Mouse (Mus musculus) C2C12 (cell line): Measurements from ENCODE around the gene Wt1. TPM values are rescaled to one million over a fixed set of nuclear protein-coding genes. Genes with fewer than 3 reads are reported as not detected.

Source experiments
- H3K27me3 ChIP-seq: one replicate; pipeline ENCODE4 v1.6.1; 2011; ENCODE audit not compliant: control insufficient read depth, insufficient read depth, insufficient read length
- H3K36me3 ChIP-seq: one replicate; pipeline ENCODE4 v1.6.1; 2011; ENCODE audit not compliant: control insufficient read depth, insufficient read depth
- H3K4me3 ChIP-seq: one replicate; pipeline ENCODE4 v1.5.1; 2011; ENCODE audit warnings: mild to moderate bottlenecking, control low read depth; ENCODE audit not compliant: poor library complexity, insufficient read depth, severe bottlenecking
- H3K79me2 ChIP-seq: one replicate; pipeline ENCODE4 v1.6.1; 2011; ENCODE audit not compliant: control insufficient read depth, insufficient read depth
- H3K79me3 ChIP-seq: one replicate; pipeline ENCODE4 v1.6.1; 2011; ENCODE audit warnings: low read depth, control low read depth
- H3ac ChIP-seq: one replicate; pipeline ENCODE3; 2011; ENCODE audit warnings: low read depth; ENCODE audit not compliant: control insufficient read depth, insufficient read length
- CEBPB ChIP-seq: IDR thresholded peaks from one replicate; pipeline ENCODE4 v1.6.1; 2011; ENCODE audit warnings: low read depth, mild to moderate bottlenecking, control low read depth, moderate library complexity
- CTCF ChIP-seq: IDR thresholded peaks from one replicate; pipeline ENCODE4 v1.5.1; 2011; ENCODE audit not compliant: control insufficient read depth, insufficient read depth, insufficient read length
- FOSL1 ChIP-seq: IDR thresholded peaks from one replicate; pipeline ENCODE4 v1.8.0; 2011; ENCODE audit warnings: mild to moderate bottlenecking, low read length; ENCODE audit not compliant: poor library complexity, insufficient read depth, severe bottlenecking
- MAX ChIP-seq: IDR thresholded peaks from one replicate; pipeline ENCODE4 v1.6.1; 2011; ENCODE audit warnings: mild to moderate bottlenecking, control low read depth
- MYOD1 ChIP-seq: IDR thresholded peaks from one replicate; pipeline ENCODE4 v1.6.1; 2011; ENCODE audit warnings: low read depth; ENCODE audit not compliant: control insufficient read depth, insufficient read length
- MYOG ChIP-seq: IDR thresholded peaks from one replicate; pipeline ENCODE4 v1.6.1; 2011; ENCODE audit not compliant: control insufficient read depth, insufficient read length; ENCODE audit errors: extremely low read depth
- USF1 ChIP-seq: IDR thresholded peaks from one replicate; pipeline ENCODE4 v1.6.1; 2011; ENCODE audit warnings: low read depth, mild to moderate bottlenecking, control low read depth, moderate library complexity
- polyA plus RNA-seq: library from polyadenylated mRNA; unstranded; fragments of >200 nt; fragmentation: generic; extraction: Trizol; gene quantifications from one replicate; pipeline ENCODE4 v1.2.1, GENCODE M21; 2012; ENCODE audit warnings: missing spikeins

Gene Wt1
- polyA plus RNA-seq, 1 experiment = not detected

- Histone ChIP-seq H3K4me3 (no peak overlapping the region), H3K36me3 (no peaks in the 10 kb centered on the region), H3K27me3 (peaks cover 66% of the 10 kb centered on the region), H3K79me3 (no peaks in the 10 kb centered on the region), H3ac (no peak overlapping the region), H3K79me2 (no peaks in the 10 kb centered on the region)
- TF ChIP-seq FOSL1 (no peak), CTCF (no peak), CEBPB (no peak), MYOG (no peak), USF1 (no peak), MAX (no peak), MYOD1 (no peak)
Observed at GRCm38 (mm10) chr2:105122886-105123285, 3.4 kb upstream of the Wt1 start.

GRCm38 (mm10) chr2:105123431-105123830, 2.9 kb upstream of the Wt1 start:
- Histone ChIP-seq H3K79me2 (no peaks in the 10 kb centered on the region), H3ac (no peak overlapping the region), H3K36me3 (no peaks in the 10 kb centered on the region), H3K79me3 (no peaks in the 10 kb centered on the region), H3K4me3 (no peak overlapping the region), H3K27me3 (peaks cover 63% of the 10 kb centered on the region)
- TF ChIP-seq CTCF (no peak), MYOG (no peak), CEBPB (no peak), MAX (no peak), MYOD1 (no peak), USF1 (no peak), FOSL1 (no peak)

GRCm38 (mm10) chr2:105123881-105124280, 2.4 kb upstream of the Wt1 start:
- peaks cover 58% of the 10 kb centered on the region for H3K27me3 ChIP-seq
- no peak overlapping the region for H3K4me3 ChIP-seq
- TF ChIP-seq MAX (no peak), MYOD1 (no peak), CTCF (no peak), MYOG (no peak), CEBPB (no peak), FOSL1 (no peak), USF1 (no peak)
- H3K36me3 ChIP-seq = no peaks in the 10 kb centered on the region
- no peak overlapping the region for H3ac ChIP-seq
- no peaks in the 10 kb centered on the region for H3K79me3 ChIP-seq
- H3K79me2 ChIP-seq = no peaks in the 10 kb centered on the region

- Histone ChIP-seq H3K79me3 (no peaks in the 10 kb centered on the region), H3K4me3 (no peak overlapping the region), H3K27me3 (peaks cover 56% of the 10 kb centered on the region), H3K36me3 (no peaks in the 10 kb centered on the region), H3ac (no peak overlapping the region), H3K79me2 (no peaks in the 10 kb centered on the region)
- TF ChIP-seq MYOD1 (no peak), CEBPB (no peak), CTCF (no peak), USF1 (no peak), FOSL1 (no peak), MAX (no peak), MYOG (no peak)
Observed at GRCm38 (mm10) chr2:105124391-105124790, 1.9 kb upstream of the Wt1 start.

GRCm38 (mm10) chr2:105125205-105125604, 1.1 kb upstream of the Wt1 start:
- peaks cover 55% of the 10 kb centered on the region for H3K27me3 ChIP-seq
- no peaks in the 10 kb centered on the region for H3K79me2 ChIP-seq
- H3K36me3 ChIP-seq = no peaks in the 10 kb centered on the region
- no peak overlapping the region for H3ac ChIP-seq
- no peaks in the 10 kb centered on the region for H3K79me3 ChIP-seq
- H3K4me3 ChIP-seq = no peak overlapping the region
- TF ChIP-seq MAX = no peak
- TF ChIP-seq MYOD1 = no peak
- no peak for TF ChIP-seq MYOG
- TF ChIP-seq CTCF = no peak
- TF ChIP-seq CEBPB = no peak
- TF ChIP-seq USF1 = no peak
- TF ChIP-seq FOSL1 = no peak

GRCm38 (mm10) chr2:105125641-105126040, 688 bp upstream of the Wt1 start:
- Histone ChIP-seq H3K4me3 (no peak overlapping the region), H3K27me3 (peaks cover 55% of the 10 kb centered on the region)
- TF ChIP-seq USF1 (no peak), FOSL1 (no peak), MAX (no peak), MYOD1 (no peak), CTCF (no peak), MYOG (no peak), CEBPB (no peak)

More at GRCm38 (mm10) chr2:105125641-105126040, 688 bp upstream of the Wt1 start:
- H3K79me3 ChIP-seq = no peaks in the 10 kb centered on the region
- no peaks in the 10 kb centered on the region for H3K79me2 ChIP-seq
- H3K36me3 ChIP-seq = no peaks in the 10 kb centered on the region
- H3ac ChIP-seq = no peak overlapping the region
